Mouse (Mus musculus) olfactory bulb, adult 2 months (tissue): ENCODE measurements at regions not wholly inside any gene's neighbourhood (a gene's known extent, or its start where the extent isn't known, plus 50 kb on each side); places are given as distances from the start of the nearest gene placed in this dataset.

Experiments
- CTCF ChIP-seq: fragments of 200-500 bp; IDR thresholded peaks from 2 replicates; pipeline ENCODE4 v1.5.1; 2012; ENCODE audit warnings: low read depth, mild to moderate bottlenecking, low read length, moderate library complexity; ENCODE audit not compliant: insufficient read depth
- POLR2A ChIP-seq: fragments of 200-500 bp; IDR thresholded peaks from 2 replicates; pipeline ENCODE4 v1.6.1; 2012; ENCODE audit warnings: mild to moderate bottlenecking, low read depth, low read length, moderate library complexity; ENCODE audit not compliant: insufficient read depth

- TF ChIP-seq CTCF: no peak
- no peak for TF ChIP-seq POLR2A
These were observed 266.7 kb downstream of the Mroh4 start for GRCm38 (mm10) chr15:74369461-74369860.
